Mouse (Mus musculus) bone marrow macrophage, adult 2 months (primary cell): ENCODE results near the gene Cpeb1.

Experiments used
- CTCF ChIP-seq: IDR thresholded peaks from 2 replicates; pipeline ENCODE4 v1.5.1; 2012; ENCODE audit warnings: low read depth, mild to moderate bottlenecking, low read length, moderate library complexity
- POLR2A ChIP-seq: IDR thresholded peaks from 2 replicates; pipeline ENCODE4 v1.6.1; 2012; ENCODE audit warnings: mild to moderate bottlenecking, low read depth, low read length, borderline replicate concordance

DNA sequence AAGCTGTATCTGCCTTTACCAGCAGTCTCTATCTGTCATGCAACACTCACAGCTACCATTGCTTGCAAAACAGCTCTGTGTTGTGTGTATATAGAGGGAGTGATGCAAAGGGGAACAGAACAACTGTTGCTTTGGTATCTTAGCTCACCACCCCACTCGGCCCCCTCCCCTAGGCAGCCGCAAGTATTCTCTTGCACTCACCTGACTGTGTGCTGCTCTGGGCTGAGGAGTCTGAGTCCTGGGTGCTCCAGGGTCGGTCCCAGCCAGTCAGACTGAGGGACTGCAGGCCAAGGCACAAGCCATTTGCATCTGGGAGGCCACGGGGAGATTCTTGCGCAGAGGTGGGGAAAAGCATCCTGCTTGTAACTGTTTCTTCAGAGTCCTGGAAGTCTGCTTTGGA is 83.5 kb downstream of the Cpeb1 start:
- no peak for TF ChIP-seq CTCF
- no peak for TF ChIP-seq POLR2A
